Mouse (Mus musculus) intestine, postnatal 0 days (tissue): ENCODE results near the gene Ubtd2. TPM values are rescaled to one million over a fixed set of nuclear protein-coding genes. Genes with fewer than 3 reads are reported as not detected.

Experiments used
- ATAC-seq: fragments of 200-750 bp; cut with Nextera tagmentation; 2 replicates; pipeline ENCODE4 v1.8.0; 2017; ENCODE audit warnings: mild to moderate bottlenecking, moderate TSS enrichment, moderate library complexity
- H3K27ac ChIP-seq: fragments of 300-500 bp; sonication (generic); 2 replicates; pipeline ENCODE4 v1.5.1; 2014; ENCODE audit warnings: mild to moderate bottlenecking, low read depth, low read length, moderate library complexity
- H3K27me3 ChIP-seq: fragments of 300-500 bp; sonication (generic); replicated peaks from 2 replicates; pipeline ENCODE4 v1.6.1; 2014; ENCODE audit warnings: low read length, mixed read lengths; ENCODE audit not compliant: control insufficient read depth, insufficient read depth
- H3K36me3 ChIP-seq: fragments of 300-500 bp; sonication (generic); 2 replicates; pipeline ENCODE4 v1.6.1; 2014; ENCODE audit warnings: mild to moderate bottlenecking, moderate library complexity; ENCODE audit not compliant: control insufficient read depth, insufficient read depth
- H3K4me1 ChIP-seq: fragments of 300-500 bp; sonication (generic); replicated peaks from 2 replicates; pipeline ENCODE4 v1.6.1; 2014; ENCODE audit warnings: antibody characterized with exemption, low read length, mixed read lengths; ENCODE audit not compliant: control insufficient read depth, insufficient read depth
- H3K4me2 ChIP-seq: fragments of 300-500 bp; sonication (generic); replicated peaks from 2 replicates; pipeline ENCODE4 v1.6.1; 2014; ENCODE audit warnings: low read depth, mild to moderate bottlenecking, moderate library complexity
- H3K4me3 ChIP-seq: fragments of 300-500 bp; sonication (generic); 2 replicates; pipeline ENCODE4 v1.5.1; 2014; ENCODE audit warnings: low read depth, low read length
- H3K9ac ChIP-seq: fragments of 300-500 bp; sonication (generic); 2 replicates; pipeline ENCODE4 v1.6.1; 2014; ENCODE audit warnings: mild to moderate bottlenecking, low read depth, low read length
- H3K9me3 ChIP-seq: fragments of 300-500 bp; sonication (generic); 2 replicates; pipeline ENCODE4 v1.6.1; 2016; ENCODE audit warnings: mixed run types; ENCODE audit not compliant: control insufficient read depth
- CTCF ChIP-seq: sonication (generic); IDR thresholded peaks from 2 replicates; pipeline ENCODE4 v1.5.1; 2016; ENCODE audit warnings: low read depth, mild to moderate bottlenecking, control low read depth, antibody characterized with exemption, moderate library complexity
- WGBS: fragments of 180-500 bp; shearing (Covaris S2); extraction: QIAGEN DNeasy Blood & Tissue Kit; methylation state at CpG from one replicate; pipeline ENCODE4 v1.1.7; 2014; 5-methylcytosine and 5-hydroxymethylcytosine counted together
- polyA plus RNA-seq: library from polyadenylated mRNA; unstranded; fragments of >200 nt; fragmentation: Nextera tagmentation; extraction: Ambion mirVana; gene quantifications from 2 replicates; pipeline ENCODE4 v1.2.1, GENCODE M21; 2015

Ubtd2 gene
- polyA plus RNA-seq, 1 experiment from 2014 or later: 7.9 TPM

DNA sequence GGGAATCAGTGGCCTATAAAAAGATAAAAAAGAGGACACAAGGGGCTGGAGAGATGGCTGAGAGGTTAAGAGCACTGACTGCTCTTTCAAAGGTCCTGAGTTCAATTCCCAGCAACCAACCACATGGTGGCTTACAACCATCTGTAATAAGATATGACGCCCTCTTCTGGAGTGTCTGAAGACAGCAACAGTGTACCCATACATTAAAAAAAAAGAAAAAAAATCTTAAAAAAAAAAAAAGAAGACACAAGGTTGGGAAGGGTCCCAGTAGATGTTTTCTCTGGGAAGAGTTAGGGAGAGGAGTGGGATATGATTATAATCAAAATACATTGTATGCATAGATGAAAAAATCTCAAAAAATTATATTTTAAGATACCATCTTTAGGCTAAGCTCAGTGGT, 10.0 kb upstream of the Ubtd2 start:
- no peak overlapping the region for H3K4me2 ChIP-seq
- H3K4me3 ChIP-seq: no peak overlapping the region
- H3K36me3 ChIP-seq: no peaks in the 10 kb centered on the region
- TF ChIP-seq CTCF: no peak
- no peaks in the 10 kb centered on the region for H3K27me3 ChIP-seq
- no peaks in the 10 kb centered on the region for H3K4me1 ChIP-seq
- ATAC-seq: no peak
- no peak overlapping the region for H3K27ac ChIP-seq
- H3K9me3 ChIP-seq: no peaks in the 10 kb centered on the region
- H3K9ac ChIP-seq: no peak overlapping the region
- WGBS: 69% methylated on average over 1 of the region's 1 CpGs

DNA sequence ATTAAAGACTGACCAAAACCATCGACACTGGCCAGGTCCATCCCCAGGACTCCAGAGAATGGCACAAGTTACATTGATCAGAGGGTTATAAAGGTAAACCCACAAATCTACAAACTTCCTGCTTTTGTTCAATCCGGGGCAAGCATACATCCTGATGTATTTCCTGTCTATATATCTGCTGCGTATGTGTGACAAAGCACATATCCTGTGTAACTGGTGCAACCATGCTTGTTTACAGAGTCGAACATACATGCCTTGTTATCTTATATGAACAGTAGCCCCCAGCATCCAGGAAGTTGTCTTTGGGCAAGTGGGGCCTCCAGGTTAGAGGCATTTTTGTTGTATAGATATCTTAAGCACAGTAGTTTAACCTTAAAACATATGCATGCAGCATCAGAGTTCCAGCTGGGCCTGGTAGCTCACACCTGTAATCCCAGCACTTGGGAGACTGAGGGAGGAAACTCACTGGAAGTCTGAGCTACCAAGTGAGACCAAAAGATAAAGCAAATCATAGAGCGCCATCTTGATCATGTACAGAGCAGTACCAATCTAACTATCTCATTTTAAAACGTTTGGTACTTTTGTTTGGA, 9.4 kb upstream of the Ubtd2 start:
- no peak for ATAC-seq
- no peaks in the 10 kb centered on the region for H3K36me3 ChIP-seq
- H3K27me3 ChIP-seq: no peaks in the 10 kb centered on the region
- WGBS: 69% methylated on average over 6 of the region's 6 CpGs
- no peaks in the 10 kb centered on the region for H3K9me3 ChIP-seq
- H3K9ac ChIP-seq: no peak overlapping the region
- no peaks in the 10 kb centered on the region for H3K4me1 ChIP-seq
- no peak overlapping the region for H3K4me2 ChIP-seq
- no peak for TF ChIP-seq CTCF
- H3K4me3 ChIP-seq: no peak overlapping the region
- H3K27ac ChIP-seq: no peak overlapping the region

DNA sequence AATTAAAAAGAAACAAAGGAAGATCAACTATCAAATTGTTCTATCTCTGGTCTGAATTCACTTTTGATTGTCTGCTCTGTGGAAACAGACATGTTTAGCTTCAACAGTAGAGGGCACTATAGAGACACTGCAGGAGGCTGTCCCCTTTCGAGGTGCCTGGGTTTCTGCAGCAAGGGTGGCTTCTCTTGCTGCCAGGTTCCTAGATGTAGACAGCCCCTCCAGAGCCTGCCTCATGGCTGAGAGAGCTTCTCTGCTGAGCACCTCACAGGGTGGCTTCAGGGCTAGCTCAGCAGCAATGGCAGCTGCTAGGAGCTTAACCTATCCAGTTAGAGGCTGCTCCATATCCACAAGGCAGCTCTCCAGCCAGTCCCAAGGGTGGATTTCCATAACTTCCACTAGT, 5.0 kb upstream of the Ubtd2 start:
- Histone ChIP-seq H3K4me3 (no peak overlapping the region), H3K27ac (no peak overlapping the region), H3K9me3 (no peaks in the 10 kb centered on the region), H3K36me3 (no peaks in the 10 kb centered on the region), H3K4me2 (no peak overlapping the region), H3K4me1 (no peaks in the 10 kb centered on the region), H3K9ac (no peak overlapping the region), H3K27me3 (no peaks in the 10 kb centered on the region)
- 0% methylated on average over 1 of the region's 1 CpGs for WGBS
- no peak for ATAC-seq
- peak; percentile 90 for TF ChIP-seq CTCF

DNA sequence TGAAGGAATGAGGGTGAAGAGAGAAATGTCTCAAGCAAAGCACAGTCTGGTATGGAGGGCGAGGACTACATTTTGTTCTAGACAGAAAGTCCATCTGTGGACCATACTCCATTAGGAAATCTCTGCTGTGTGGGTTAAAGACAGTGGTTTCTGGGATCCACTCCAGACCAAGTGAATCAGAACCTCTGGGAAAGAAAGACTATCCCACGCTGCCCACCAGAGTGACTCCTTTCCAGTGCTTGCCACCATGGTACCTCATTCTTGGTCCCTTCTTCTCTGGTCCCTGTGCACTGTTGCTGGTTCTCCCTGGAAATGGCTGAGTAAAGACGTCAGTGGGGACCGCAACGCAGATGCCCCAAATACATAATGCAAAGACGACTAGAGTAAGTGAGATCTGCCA, 3.9 kb upstream of the Ubtd2 start:
- whole genome bisulfite sequencing: 94% methylated on average over 6 of the region's 6 CpGs
- ATAC-seq: no peak
- no peaks in the 10 kb centered on the region for H3K4me1 ChIP-seq

DNA sequence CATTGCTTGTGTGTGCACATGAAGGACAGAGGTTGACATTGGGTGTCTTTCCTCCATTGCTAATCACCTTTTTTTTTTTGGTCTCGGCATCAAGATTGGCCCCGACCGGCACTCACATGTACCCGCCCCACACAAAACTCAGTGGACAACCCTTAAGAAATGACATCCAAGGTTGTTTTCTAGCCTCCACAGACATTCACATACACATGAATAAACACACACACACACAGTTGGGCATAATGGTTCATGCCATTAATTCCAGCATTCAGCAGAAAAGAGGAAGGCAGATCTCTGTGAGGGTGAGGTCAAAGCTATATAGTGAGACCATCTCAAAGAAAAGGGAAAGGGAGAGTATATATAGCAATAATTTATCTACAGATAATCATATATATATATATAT, 2.4 kb upstream of the Ubtd2 start:
- no peak for ATAC-seq
- WGBS: 97% methylated on average over 4 of the region's 4 CpGs
- Histone ChIP-seq H3K36me3 (no peaks in the 10 kb centered on the region), H3K27ac (no peak overlapping the region), H3K4me2 (no peak overlapping the region), H3K4me3 (no peak overlapping the region), H3K9ac (no peak overlapping the region), H3K4me1 (no peaks in the 10 kb centered on the region), H3K9me3 (no peaks in the 10 kb centered on the region), H3K27me3 (no peaks in the 10 kb centered on the region)
- no peak for TF ChIP-seq CTCF

More for the DNA sequence above, 3.9 kb upstream of the Ubtd2 start:
- Histone ChIP-seq H3K4me2 (no peak overlapping the region), H3K9ac (no peak overlapping the region), H3K36me3 (no peaks in the 10 kb centered on the region), H3K9me3 (no peaks in the 10 kb centered on the region), H3K27ac (no peak overlapping the region), H3K4me3 (no peak overlapping the region), H3K27me3 (no peaks in the 10 kb centered on the region)
- TF ChIP-seq CTCF: no peak

DNA sequence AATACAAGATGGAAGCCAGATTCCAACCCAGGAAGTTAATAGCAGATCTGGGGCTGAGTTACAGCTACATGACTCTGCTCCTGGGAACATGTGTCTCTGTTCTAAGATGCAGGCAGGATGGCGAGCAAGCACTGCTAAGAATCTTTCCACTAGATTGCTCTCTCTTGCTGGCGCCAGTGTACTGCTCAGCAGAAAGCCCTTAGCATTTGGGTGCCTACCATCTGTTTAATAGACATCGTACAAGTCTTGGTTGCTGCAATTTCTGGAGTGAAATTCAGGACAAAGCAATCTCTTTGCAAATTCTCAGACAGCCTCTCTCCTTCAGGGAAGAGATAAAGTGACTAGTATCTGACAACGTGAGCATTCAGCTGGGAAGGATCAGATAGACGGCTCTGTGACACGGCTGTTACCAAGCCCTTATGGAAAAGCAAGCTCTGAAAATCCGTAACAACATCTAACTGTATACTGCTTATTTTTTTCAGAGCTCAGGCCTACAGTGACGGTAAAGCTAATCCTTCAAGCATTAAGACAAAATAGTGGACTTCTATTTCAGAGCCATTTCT, 1.7 kb upstream of the Ubtd2 start:
- no peak for ATAC-seq
- no peak for TF ChIP-seq CTCF
- H3K4me2 ChIP-seq: no peak overlapping the region
- H3K27me3 ChIP-seq: no peaks in the 10 kb centered on the region
- WGBS: 75% methylated on average over 8 of the region's 8 CpGs
- no peak overlapping the region for H3K4me3 ChIP-seq
- H3K27ac ChIP-seq: no peak overlapping the region
- no peaks in the 10 kb centered on the region for H3K9me3 ChIP-seq
- no peaks in the 10 kb centered on the region for H3K4me1 ChIP-seq
- H3K36me3 ChIP-seq: no peaks in the 10 kb centered on the region
- H3K9ac ChIP-seq: no peak overlapping the region
